In genomic region chr17:28769121-28769874, GRCm38 (mm10) we compare ENCODE assay signal across 8 mouse cellular contexts. TPM values are rescaled to one million over a fixed set of nuclear protein-coding genes. Genes with fewer than 3 reads are reported as not detected.
DNase-seq lines count a peak whose midpoint lies in the region; ATAC-seq and TF ChIP-seq lines count a peak whose summit lies in the region.

TSS of gene Mapk13 (plus strand) at chr17:28769297.

- no peak for TF ChIP-seq CTCF in thymus, adult 2 months (IDR thresholded peaks at IDR 0.05; ENCODE audit: borderline replicate concordance, control insufficient read depth, extremely low read depth, insufficient read depth, low read length, poor library complexity)

- no peak for TF ChIP-seq POLR2A in thymus, adult 2 months (IDR thresholded peaks at IDR 0.05; ENCODE audit: control insufficient read depth, extremely low read depth, insufficient read depth, low read length, poor library complexity)

- H3K9ac ChIP-seq in forebrain, embryonic 15.5 days (replicated peaks): peak within 1 kb of the TSS; percentile 33
- peak within 1 kb of the TSS; percentile 61 for H3K9ac ChIP-seq in kidney, embryonic 15.5 days

- H3K4me3 ChIP-seq in thymus, adult 2 months (ENCODE audit: control insufficient read depth, insufficient read depth, low read length): peak within 1 kb of the TSS; percentile 12
- H3K4me3 ChIP-seq in forebrain, embryonic 15.5 days: peak within 1 kb of the TSS; percentile 34
- H3K4me3 ChIP-seq in kidney, embryonic 15.5 days (replicated peaks): peak within 1 kb of the TSS; percentile 56

- H3K27me3 ChIP-seq in thymus, adult 2 months (ENCODE audit: control insufficient read depth, insufficient read depth, low read length): no peaks in the 10 kb centered on the region; the same call in 1 of the 2 replicates
- H3K27me3 ChIP-seq in forebrain, embryonic 15.5 days: peaks cover 29% of the 10 kb centered on the region
- peaks cover 40% of the 10 kb centered on the region for H3K27me3 ChIP-seq in kidney, embryonic 15.5 days
- no peaks in the 10 kb centered on the region for H3K27me3 ChIP-seq in splenic B cell, adult 2 months (ENCODE audit: control insufficient read depth, insufficient read depth, low read length, poor library complexity, severe bottlenecking)

- H3K4me2 ChIP-seq in forebrain, embryonic 15.5 days (replicated peaks): peak within 1 kb of the TSS; percentile 68
- peak within 1 kb of the TSS; percentile 91 for H3K4me2 ChIP-seq in kidney, embryonic 15.5 days

- H3K4me1 ChIP-seq in thymus, adult 2 months (replicated peaks; ENCODE audit: control insufficient read depth, insufficient read depth, low read length): peaks cover 11% of the 10 kb centered on the region
- H3K4me1 ChIP-seq in forebrain, embryonic 15.5 days: peaks cover 16% of the 10 kb centered on the region
- peaks cover 23% of the 10 kb centered on the region for H3K4me1 ChIP-seq in kidney, embryonic 15.5 days

- no peak for ATAC-seq in forebrain, embryonic 15.5 days (replicated peaks)
- ATAC-seq in kidney, embryonic 15.5 days (replicated peaks; ENCODE audit: low FRiP score): peak; percentile 33; the same call in 1 of the 2 replicates

- no peak within 1 kb of the TSS for H3K27ac ChIP-seq in thymus, adult 2 months (ENCODE audit: control insufficient read depth, insufficient read depth, low read length)
- no peak within 1 kb of the TSS for H3K27ac ChIP-seq in forebrain, embryonic 15.5 days (replicated peaks)
- H3K27ac ChIP-seq in kidney, embryonic 15.5 days: peak within 1 kb of the TSS; percentile 52

- no peak for DNase-seq in thymus, adult 2 months
- no peak for DNase-seq in thymus, adult 18-20 months
- peak; percentile 32 for DNase-seq in lung, postnatal 10 days
- peak; percentile 11 for DNase-seq in splenic B cell, adult 2 months (ENCODE audit: low read depth, low spot score)
- DNase-seq in layer of hippocampus, adult 11-12 months (ENCODE audit: low spot score): no peak
- no peak for DNase-seq in right cerebral cortex, postnatal 36 days (ENCODE audit: low spot score in 2 of 2)

- H3K36me3 ChIP-seq in thymus, adult 2 months (ENCODE audit: control insufficient read depth, insufficient read depth, low read length): no peaks in the 10 kb centered on the region
- H3K36me3 ChIP-seq in forebrain, embryonic 15.5 days: no peaks in the 10 kb centered on the region
- H3K36me3 ChIP-seq in kidney, embryonic 15.5 days: no peaks in the 10 kb centered on the region
- no peaks in the 10 kb centered on the region for H3K36me3 ChIP-seq in splenic B cell, adult 2 months (ENCODE audit: control insufficient read depth, insufficient read depth, low read length, poor library complexity, severe bottlenecking)

- WGBS in thymus, adult 2 months: 3% methylated on average over 57 of the region's 58 CpGs
- under 1% methylated on average over 45 of the region's 58 CpGs for WGBS in forebrain, embryonic 15.5 days
- WGBS in kidney, embryonic 15.5 days: under 1% methylated on average over 56 of the region's 58 CpGs

- H3K9me3 ChIP-seq in forebrain, embryonic 15.5 days: no peaks in the 10 kb centered on the region
- H3K9me3 ChIP-seq in kidney, embryonic 15.5 days (replicated peaks): no peaks in the 10 kb centered on the region

RNA-seq across cellular contexts. Expression of gene Mapk13, which starts in this region (rescaled TPM):
- 5.9 and 8.2 TPM in 2 replicates for polyA plus RNA-seq in thymus, adult 2 months (2012; rRNA removed)
- polyA plus RNA-seq in forebrain, embryonic 15.5 days (2015; fragmentation: Nextera tagmentation; extraction: Ambion mirVana): 0.33 and 0.85 TPM in 2 replicates
- 44.7 and 46.4 TPM in 2 replicates for polyA plus RNA-seq in kidney, embryonic 15.5 days (2015; fragmentation: Nextera tagmentation; extraction: Ambion mirVana)

Comparison
In these comparisons a context has a peak if more than half of its experiments do, and no peak if none do; other contexts are left out.
1. DNase-seq: peak in lung, postnatal 10 days (single experiment) and splenic B cell, adult 2 months (single experiment); none in thymus, adult 2 months (single experiment), thymus, adult 18-20 months (0 of 2), layer of hippocampus, adult 11-12 months (single experiment) and right cerebral cortex, postnatal 36 days (0 of 2).
2. Peak in every context shown above with its lines, with median percentiles within 50 percentile points of each other: H3K4me3 ChIP-seq.